Mouse (Mus musculus) lung, postnatal 25 days (tissue): ENCODE data around the gene Gm37419.

Source experiments
- DNase-seq: peaks from one replicate; pipeline ENCODE4 v3.0.0; 2022; ENCODE audit warnings: low spot score

Gene Gm37419

GRCm38 (mm10) chr16:23980201-23980870 is 7.9 kb upstream of the Gm37419 start:
- DNase-seq, result no peak

- DNase-seq, result no peak
Observed at GRCm38 (mm10) chr16:23980991-23981720, 7.1 kb upstream of the Gm37419 start.

- DNase-seq, result peak; percentile 92
Observed at GRCm38 (mm10) chr16:23981925-23982851, 6.1 kb upstream of the Gm37419 start.

- DNase-seq, result no peak
Observed at GRCm38 (mm10) chr16:23982891-23983588, 5.2 kb upstream of the Gm37419 start.

GRCm38 (mm10) chr16:23984183-23984582 is 4.1 kb upstream of the Gm37419 start:
- peak; percentile 92 for DNase-seq

GRCm38 (mm10) chr16:23984760-23985466 is 3.4 kb upstream of the Gm37419 start:
- DNase-seq, result peak; percentile 64

GRCm38 (mm10) chr16:23985467-23985861 is 2.8 kb upstream of the Gm37419 start:
- DNase-seq, result no peak

GRCm38 (mm10) chr16:23986176-23986575 is 2.1 kb upstream of the Gm37419 start:
- DNase-seq, result no peak

- no peak for DNase-seq
Observed at GRCm38 (mm10) chr16:23986871-23987270, 1.4 kb upstream of the Gm37419 start.

- DNase-seq, result no peak
Observed at GRCm38 (mm10) chr16:23987341-23988156, 733 bp upstream of the Gm37419 start.

GRCm38 (mm10) chr16:23988157-23988465 is 171 bp upstream of the Gm37419 start:
- DNase-seq, result no peak

- no peak for DNase-seq
Observed at GRCm38 (mm10) chr16:23989209-23990160, 1.2 kb downstream of the Gm37419 start.

- no peak for DNase-seq
Observed at GRCm38 (mm10) chr16:23990161-23990970, 2.1 kb downstream of the Gm37419 start.

- DNase-seq, result peak; percentile 92
Observed at GRCm38 (mm10) chr16:23991170-23991569, 2.9 kb downstream of the Gm37419 start.

- DNase-seq, result no peak
Observed at GRCm38 (mm10) chr16:23991846-23992580, 3.7 kb downstream of the Gm37419 start.

- peak; percentile 72 for DNase-seq
Observed at GRCm38 (mm10) chr16:23993351-23994321, 5.4 kb downstream of the Gm37419 start.

GRCm38 (mm10) chr16:23996342-23996741 is 8.1 kb downstream of the Gm37419 start:
- DNase-seq, result no peak
